Mouse (Mus musculus): ENCODE results near the gene Pwwp2b.

GRCm38 (mm10) chr7:139208773-139209095 is 39.5 kb upstream of the Pwwp2b start:
- TF ChIP-seq CTCF (IDR thresholded peaks at IDR 0.05; ENCODE audit: control insufficient read depth, insufficient read depth, low read length) (no peak), POLR2A (IDR thresholded peaks at IDR 0.05; ENCODE audit: borderline replicate concordance, control insufficient read depth, low read depth, low read length) (no peak)

All from bone marrow, adult 2 months (tissue).